Mouse (Mus musculus): ENCODE results near the gene Nudt16l1.

DNA sequence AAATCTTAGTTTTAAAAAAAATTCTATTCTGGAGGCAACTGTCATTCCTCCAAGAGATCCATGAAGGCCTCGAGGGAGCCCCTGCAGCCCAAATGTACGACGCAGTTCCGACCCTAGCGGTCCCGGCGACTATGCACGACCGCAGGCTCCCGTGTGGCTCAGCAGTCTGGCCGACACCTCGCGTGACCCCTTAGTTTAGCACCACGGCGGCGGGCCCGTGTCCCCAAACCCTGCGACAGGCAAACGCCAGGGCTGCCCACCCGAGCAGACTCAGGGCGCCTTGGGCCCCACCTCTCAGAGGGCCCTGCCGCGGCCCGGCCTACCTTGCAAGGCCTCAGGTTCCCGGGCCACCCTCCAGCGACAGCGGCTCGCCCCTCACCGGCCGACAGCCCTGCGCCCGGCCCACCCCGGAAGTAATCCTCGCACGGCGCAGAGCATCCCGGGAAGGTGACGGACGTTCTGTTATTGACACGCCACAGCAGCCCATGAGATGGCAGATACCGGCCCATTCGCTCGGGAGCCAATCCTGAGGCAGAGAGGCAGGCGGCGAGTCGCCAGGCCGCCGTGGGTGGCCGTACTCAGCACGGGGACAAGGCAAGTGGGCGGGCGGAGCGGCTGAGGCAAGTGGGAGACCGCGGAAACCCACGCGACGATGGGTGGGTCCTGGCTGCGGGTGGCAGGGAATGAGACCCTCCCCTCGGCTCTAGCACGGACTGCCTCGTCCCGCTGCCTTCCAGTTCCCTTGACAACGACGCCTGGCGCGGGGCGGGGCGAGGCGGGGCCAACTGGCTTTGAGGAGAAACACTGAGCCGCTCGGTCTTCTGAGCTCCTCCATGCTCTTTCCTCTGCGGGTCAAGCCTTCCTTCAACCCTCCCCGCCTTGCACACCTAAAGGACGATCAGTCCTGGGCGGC lies 25.5 kb downstream of the Nudt16l1 start, which contains the start of gene Anks3:
- no peak for TF ChIP-seq CTCF (IDR thresholded peaks at IDR 0.05; ENCODE audit: control insufficient read depth, insufficient read depth, insufficient replicate concordance, low read depth, low read length)
- peak; percentile 62 for TF ChIP-seq POLR2A (IDR thresholded peaks at IDR 0.05; ENCODE audit: control insufficient read depth, low read depth, low read length)
